Mouse (Mus musculus): ENCODE results near the gene Cxcl17. TPM values are rescaled to one million over a fixed set of nuclear protein-coding genes. Genes with fewer than 3 reads are reported as not detected.

Gene Cxcl17
- polyA plus RNA-seq, 2 experiments = not detected

- ATAC-seq (ENCODE audit: low FRiP score, low read depth) = no peak
- no peaks in the 10 kb centered on the region for H3K4me1 ChIP-seq (ENCODE audit: control insufficient read depth, insufficient read depth, low read length)
- H3K4me2 ChIP-seq (replicated peaks; ENCODE audit: low read depth, low read length, severe bottlenecking) = no peak overlapping the region
- no peak overlapping the region for H3K9ac ChIP-seq (ENCODE audit: low read depth, low read length, severe bottlenecking)
- DNase-seq (ENCODE audit: low spot score) = no peak
- H3K4me3 ChIP-seq (replicated peaks; ENCODE audit: low read length) = no peak overlapping the region
- H3K27ac ChIP-seq (replicated peaks; ENCODE audit: low read depth, low read length) = no peak overlapping the region
- H3K27me3 ChIP-seq (ENCODE audit: control insufficient read depth, insufficient read depth, low read length) = no peaks in the 10 kb centered on the region
- 84% methylated on average over 6 of the region's 6 CpGs for WGBS
- no peak for TF ChIP-seq POLR2A (IDR thresholded peaks at IDR 0.05; ENCODE audit: borderline replicate concordance, extremely low read depth, insufficient read depth, insufficient read length)
- no peaks in the 10 kb centered on the region for H3K9me3 ChIP-seq (ENCODE audit: control insufficient read depth, low read length)
- no peaks in the 10 kb centered on the region for H3K36me3 ChIP-seq (ENCODE audit: control insufficient read depth, insufficient read depth, low read length)
Observed at GRCm38 (mm10) chr7:25440816-25441153, 28.1 kb upstream of the Cxcl17 start.

GRCm38 (mm10) chr7:25439978-25440815 lies 27.5 kb upstream of the Cxcl17 start:
- Histone ChIP-seq H3K4me2 (replicated peaks; ENCODE audit: low read depth, low read length, severe bottlenecking) (no peak overlapping the region), H3K36me3 (ENCODE audit: control insufficient read depth, insufficient read depth, low read length) (no peaks in the 10 kb centered on the region), H3K27ac (replicated peaks; ENCODE audit: low read depth, low read length) (no peak overlapping the region), H3K9me3 (ENCODE audit: control insufficient read depth, low read length) (no peaks in the 10 kb centered on the region), H3K4me3 (replicated peaks; ENCODE audit: low read length) (no peak overlapping the region), H3K27me3 (ENCODE audit: control insufficient read depth, insufficient read depth, low read length) (no peaks in the 10 kb centered on the region), H3K4me1 (ENCODE audit: control insufficient read depth, insufficient read depth, low read length) (no peaks in the 10 kb centered on the region), H3K9ac (ENCODE audit: low read depth, low read length, severe bottlenecking) (no peak overlapping the region)
- ATAC-seq (ENCODE audit: low FRiP score, low read depth) (no peak), DNase-seq (ENCODE audit: low spot score) (no peak)
- WGBS = 84% methylated on average over 9 of the region's 9 CpGs
- no peak for TF ChIP-seq POLR2A (IDR thresholded peaks at IDR 0.05; ENCODE audit: borderline replicate concordance, extremely low read depth, insufficient read depth, insufficient read length)

- H3K9me3 ChIP-seq (ENCODE audit: control insufficient read depth, low read length) = no peaks in the 10 kb centered on the region
- no peak overlapping the region for H3K9ac ChIP-seq (ENCODE audit: low read depth, low read length, severe bottlenecking)
- H3K4me1 ChIP-seq (ENCODE audit: control insufficient read depth, insufficient read depth, low read length) = no peaks in the 10 kb centered on the region
- H3K4me2 ChIP-seq (replicated peaks; ENCODE audit: low read depth, low read length, severe bottlenecking) = no peak overlapping the region
- no peak for ATAC-seq (ENCODE audit: low FRiP score, low read depth)
- H3K27me3 ChIP-seq (ENCODE audit: control insufficient read depth, insufficient read depth, low read length) = no peaks in the 10 kb centered on the region
- WGBS = 87% methylated on average over 8 of the region's 8 CpGs
- no peaks in the 10 kb centered on the region for H3K36me3 ChIP-seq (ENCODE audit: control insufficient read depth, insufficient read depth, low read length)
- no peak for DNase-seq (ENCODE audit: low spot score)
- TF ChIP-seq POLR2A (IDR thresholded peaks at IDR 0.05; ENCODE audit: borderline replicate concordance, extremely low read depth, insufficient read depth, insufficient read length) = no peak
- H3K4me3 ChIP-seq (replicated peaks; ENCODE audit: low read length) = no peak overlapping the region
- H3K27ac ChIP-seq (replicated peaks; ENCODE audit: low read depth, low read length) = no peak overlapping the region
Observed at GRCm38 (mm10) chr7:25439124-25439822, 26.6 kb upstream of the Cxcl17 start.

GRCm38 (mm10) chr7:25436704-25437103 lies 24.0 kb upstream of the Cxcl17 start:
- no peak for ATAC-seq (ENCODE audit: low FRiP score, low read depth)
- no peaks in the 10 kb centered on the region for H3K9me3 ChIP-seq (ENCODE audit: control insufficient read depth, low read length)
- no peaks in the 10 kb centered on the region for H3K27me3 ChIP-seq (ENCODE audit: control insufficient read depth, insufficient read depth, low read length)
- no peak overlapping the region for H3K27ac ChIP-seq (replicated peaks; ENCODE audit: low read depth, low read length)
- H3K4me3 ChIP-seq (replicated peaks; ENCODE audit: low read length) = no peak overlapping the region
- no peak overlapping the region for H3K4me2 ChIP-seq (replicated peaks; ENCODE audit: low read depth, low read length, severe bottlenecking)
- WGBS = 97% methylated on average over 2 of the region's 2 CpGs
- peaks cover 4% of the 10 kb centered on the region; the same call in 1 of the 2 replicates for H3K4me1 ChIP-seq (ENCODE audit: control insufficient read depth, insufficient read depth, low read length)
- no peak overlapping the region for H3K9ac ChIP-seq (ENCODE audit: low read depth, low read length, severe bottlenecking)
- H3K36me3 ChIP-seq (ENCODE audit: control insufficient read depth, insufficient read depth, low read length) = no peaks in the 10 kb centered on the region
- no peak for TF ChIP-seq POLR2A (IDR thresholded peaks at IDR 0.05; ENCODE audit: borderline replicate concordance, extremely low read depth, insufficient read depth, insufficient read length)
- DNase-seq (ENCODE audit: low spot score) = no peak

GRCm38 (mm10) chr7:25436226-25436625 lies 23.5 kb upstream of the Cxcl17 start:
- H3K4me1 ChIP-seq (ENCODE audit: control insufficient read depth, insufficient read depth, low read length) = peaks cover 4% of the 10 kb centered on the region; the same call in 1 of the 2 replicates
- no peaks in the 10 kb centered on the region for H3K9me3 ChIP-seq (ENCODE audit: control insufficient read depth, low read length)
- no peaks in the 10 kb centered on the region for H3K27me3 ChIP-seq (ENCODE audit: control insufficient read depth, insufficient read depth, low read length)
- H3K9ac ChIP-seq (ENCODE audit: low read depth, low read length, severe bottlenecking) = no peak overlapping the region
- no peaks in the 10 kb centered on the region for H3K36me3 ChIP-seq (ENCODE audit: control insufficient read depth, insufficient read depth, low read length)
- H3K4me2 ChIP-seq (replicated peaks; ENCODE audit: low read depth, low read length, severe bottlenecking) = no peak overlapping the region
- no peak overlapping the region for H3K27ac ChIP-seq (replicated peaks; ENCODE audit: low read depth, low read length)
- TF ChIP-seq POLR2A (IDR thresholded peaks at IDR 0.05; ENCODE audit: borderline replicate concordance, extremely low read depth, insufficient read depth, insufficient read length) = no peak
- 80% methylated on average over 6 of the region's 6 CpGs for WGBS
- no peak for ATAC-seq (ENCODE audit: low FRiP score, low read depth)
- no peak overlapping the region for H3K4me3 ChIP-seq (replicated peaks; ENCODE audit: low read length)
- no peak for DNase-seq (ENCODE audit: low spot score)

Measured in limb, embryonic 14.5 days (tissue).